Mouse (Mus musculus) hindbrain, embryonic 11.5 days (tissue): ENCODE measurements around the gene Rnf145. TPM values are rescaled to one million over a fixed set of nuclear protein-coding genes. Genes with fewer than 3 reads are reported as not detected.

Source experiments
- ATAC-seq: fragments of 200-750 bp; cut with Nextera tagmentation; 2 replicates; pipeline ENCODE4 v1.8.0; 2017; ENCODE audit warnings: mild to moderate bottlenecking, moderate TSS enrichment, moderate library complexity; ENCODE audit not compliant: low FRiP score
- DNase-seq: peaks from one replicate; pipeline ENCODE4 v3.0.0-alpha.2; 2015; ENCODE audit warnings: low spot score
- H3K27ac ChIP-seq: fragments of 300-500 bp; sonication (generic); 2 replicates; pipeline ENCODE4 v1.5.1; 2014; ENCODE audit warnings: mild to moderate bottlenecking, low read depth, low read length
- H3K27me3 ChIP-seq: fragments of 300-500 bp; sonication (generic); 2 replicates; pipeline ENCODE4 v1.6.1; 2014; ENCODE audit warnings: mild to moderate bottlenecking, low read length, moderate library complexity, mixed read lengths; ENCODE audit not compliant: control insufficient read depth, insufficient read depth
- H3K36me3 ChIP-seq: fragments of 300-500 bp; sonication (generic); 2 replicates; pipeline ENCODE4 v1.6.1; 2014; ENCODE audit warnings: mild to moderate bottlenecking, low read length, moderate library complexity, mixed read lengths; ENCODE audit not compliant: control insufficient read depth, insufficient read depth
- H3K4me1 ChIP-seq: fragments of 300-500 bp; sonication (generic); replicated peaks from 2 replicates; pipeline ENCODE4 v1.6.1; 2014; ENCODE audit warnings: low read length, mixed read lengths; ENCODE audit not compliant: control insufficient read depth, insufficient read depth
- H3K4me2 ChIP-seq: fragments of 300-500 bp; sonication (generic); replicated peaks from 2 replicates; pipeline ENCODE4 v1.6.1; 2014; ENCODE audit warnings: mild to moderate bottlenecking, low read depth, low read length
- H3K4me3 ChIP-seq: fragments of 300-500 bp; sonication (generic); 2 replicates; pipeline ENCODE4 v1.5.1; 2014; ENCODE audit warnings: low read depth, low read length
- H3K9ac ChIP-seq: fragments of 300-500 bp; sonication (generic); 2 replicates; pipeline ENCODE4 v1.6.1; 2014; ENCODE audit warnings: low read depth, low read length
- H3K9me3 ChIP-seq: fragments of 300-500 bp; sonication (generic); 2 replicates; pipeline ENCODE4 v1.6.1; 2016; ENCODE audit warnings: low read length; ENCODE audit not compliant: control insufficient read depth
- WGBS: fragments of 180-500 bp; shearing (Covaris S2); extraction: QIAGEN DNeasy Blood & Tissue Kit; methylation state at CpG from one replicate; pipeline ENCODE4 v1.1.7; 2014; 5-methylcytosine and 5-hydroxymethylcytosine counted together
- polyA plus RNA-seq: library from polyadenylated mRNA; unstranded; fragments of >200 nt; fragmentation: Nextera tagmentation; extraction: Ambion mirVana; gene quantifications from 2 replicates; pipeline ENCODE4 v1.2.1, GENCODE M21; 2014

Gene Rnf145
- polyA plus RNA-seq, 1 experiment from 2014 or later = 129 TPM

GRCm38 (mm10) chr11:44529200-44529599 is 10.4 kb downstream of the Rnf145 start:
- no peaks in the 10 kb centered on the region for H3K9me3 ChIP-seq
- H3K27me3 ChIP-seq = no peaks in the 10 kb centered on the region
- H3K36me3 ChIP-seq = peaks cover 13% of the 10 kb centered on the region
- no peak overlapping the region for H3K27ac ChIP-seq
- H3K4me2 ChIP-seq = no peak overlapping the region
- H3K4me3 ChIP-seq = no peak overlapping the region
- ATAC-seq (no peak), DNase-seq (no peak)
- H3K4me1 ChIP-seq = no peaks in the 10 kb centered on the region
- H3K9ac ChIP-seq = no peak overlapping the region
- 92% methylated on average over 12 of the region's 12 CpGs for WGBS

- ATAC-seq = no peak
- H3K9me3 ChIP-seq = no peaks in the 10 kb centered on the region
- H3K27me3 ChIP-seq = no peaks in the 10 kb centered on the region
- H3K4me3 ChIP-seq = no peak overlapping the region
- DNase-seq = no peak
- H3K9ac ChIP-seq = no peak overlapping the region
- H3K4me1 ChIP-seq = no peaks in the 10 kb centered on the region
- H3K4me2 ChIP-seq = no peak overlapping the region
- H3K27ac ChIP-seq = no peak overlapping the region
- H3K36me3 ChIP-seq = peaks cover 12% of the 10 kb centered on the region
- WGBS = 89% methylated on average over 5 of the region's 5 CpGs
These were observed 11.0 kb downstream of the Rnf145 start for GRCm38 (mm10) chr11:44529716-44530115.

- Histone ChIP-seq H3K9ac (no peak overlapping the region), H3K4me3 (no peak overlapping the region), H3K27ac (no peak overlapping the region), H3K4me1 (no peaks in the 10 kb centered on the region), H3K4me2 (no peak overlapping the region), H3K27me3 (no peaks in the 10 kb centered on the region), H3K36me3 (peaks cover 7% of the 10 kb centered on the region; the same call in 1 of the 2 replicates), H3K9me3 (no peaks in the 10 kb centered on the region)
- 92% methylated on average over 8 of the region's 8 CpGs for WGBS
- no peak for ATAC-seq
- no peak for DNase-seq
These were observed 11.6 kb downstream of the Rnf145 start for GRCm38 (mm10) chr11:44530382-44530781.

- no peak overlapping the region for H3K27ac ChIP-seq
- no peak overlapping the region for H3K4me2 ChIP-seq
- H3K9me3 ChIP-seq = no peaks in the 10 kb centered on the region
- 96% methylated on average over 11 of the region's 11 CpGs for WGBS
- no peaks in the 10 kb centered on the region for H3K27me3 ChIP-seq
- no peak overlapping the region for H3K4me3 ChIP-seq
- DNase-seq = no peak
- H3K9ac ChIP-seq = no peak overlapping the region
- ATAC-seq = no peak
- H3K36me3 ChIP-seq = 0 out of 2 replicates have a peak, but pooled peaks cover 4% of the 10 kb centered on the region
- no peaks in the 10 kb centered on the region for H3K4me1 ChIP-seq
These were observed 12.1 kb downstream of the Rnf145 start for GRCm38 (mm10) chr11:44530867-44531266.

- Histone ChIP-seq H3K9me3 (no peaks in the 10 kb centered on the region), H3K27ac (no peak overlapping the region), H3K9ac (no peak overlapping the region), H3K4me3 (no peak overlapping the region), H3K4me2 (no peak overlapping the region), H3K36me3 (0 out of 2 replicates have a peak, but pooled peaks cover 4% of the 10 kb centered on the region), H3K27me3 (no peaks in the 10 kb centered on the region), H3K4me1 (no peaks in the 10 kb centered on the region)
- WGBS = 94% methylated on average over 4 of the region's 4 CpGs
- DNase-seq = no peak
- ATAC-seq = no peak
These were observed 12.9 kb downstream of the Rnf145 start for GRCm38 (mm10) chr11:44531617-44532016.

GRCm38 (mm10) chr11:44532846-44533781 is 14.3 kb downstream of the Rnf145 start:
- WGBS = 95% methylated on average over 17 of the region's 17 CpGs
- 0 out of 2 replicates have a peak, but pooled peaks cover 4% of the 10 kb centered on the region for H3K36me3 ChIP-seq
- no peak overlapping the region for H3K4me2 ChIP-seq
- H3K27ac ChIP-seq = no peak overlapping the region
- no peaks in the 10 kb centered on the region for H3K9me3 ChIP-seq
- no peak overlapping the region for H3K4me3 ChIP-seq
- no peaks in the 10 kb centered on the region for H3K4me1 ChIP-seq
- ATAC-seq (no peak), DNase-seq (no peak)
- no peaks in the 10 kb centered on the region for H3K27me3 ChIP-seq
- H3K9ac ChIP-seq = no peak overlapping the region

GRCm38 (mm10) chr11:44534999-44535750 is 16.4 kb downstream of the Rnf145 start:
- Histone ChIP-seq H3K27ac (no peak overlapping the region), H3K9ac (no peak overlapping the region), H3K9me3 (no peaks in the 10 kb centered on the region), H3K4me2 (no peak overlapping the region), H3K4me1 (no peaks in the 10 kb centered on the region), H3K27me3 (no peaks in the 10 kb centered on the region), H3K36me3 (0 out of 2 replicates have a peak, but pooled peaks cover 4% of the 10 kb centered on the region), H3K4me3 (no peak overlapping the region)
- ATAC-seq = no peak
- 89% methylated on average over 12 of the region's 12 CpGs for WGBS
- no peak for DNase-seq

GRCm38 (mm10) chr11:44537403-44537802 is 18.6 kb downstream of the Rnf145 start:
- Histone ChIP-seq H3K27ac (no peak overlapping the region), H3K9ac (no peak overlapping the region), H3K36me3 (0 out of 2 replicates have a peak, but pooled peaks cover 4% of the 10 kb centered on the region), H3K4me3 (no peak overlapping the region), H3K4me2 (no peak overlapping the region), H3K4me1 (no peaks in the 10 kb centered on the region), H3K27me3 (no peaks in the 10 kb centered on the region), H3K9me3 (no peaks in the 10 kb centered on the region)
- no peak for DNase-seq
- no peak for ATAC-seq
- WGBS = 94% methylated on average over 7 of the region's 7 CpGs
